Mouse (Mus musculus) stomach, postnatal 0 days (tissue): ENCODE data around the gene Fnbp1l. TPM values are rescaled to one million over a fixed set of nuclear protein-coding genes. Genes with fewer than 3 reads are reported as not detected.
A peak's percentile ranks its signal among the peaks of the same experiment; 100 is the strongest.

ENCODE experiments used
- ATAC-seq: fragments of 200-750 bp; cut with Nextera tagmentation; 2 replicates; pipeline ENCODE4 v1.8.0; 2017; ENCODE audit not compliant: low FRiP score, low TSS enrichment
- DNase-seq: peaks from one replicate; pipeline ENCODE4 v3.0.0-alpha.2; 2016; ENCODE audit warnings: low spot score
- H3K27ac ChIP-seq: fragments of 300-500 bp; sonication (generic); replicated peaks from 2 replicates; pipeline ENCODE4 v1.5.1; 2014; ENCODE audit warnings: mild to moderate bottlenecking, control low read depth
- H3K27me3 ChIP-seq: fragments of 300-500 bp; sonication (generic); 2 replicates; pipeline ENCODE4 v1.6.1; 2014; ENCODE audit warnings: low read length; ENCODE audit not compliant: control insufficient read depth, insufficient read depth
- H3K36me3 ChIP-seq: fragments of 300-500 bp; sonication (generic); 2 replicates; pipeline ENCODE4 v1.6.1; 2014; ENCODE audit warnings: low read length, mixed read lengths; ENCODE audit not compliant: control insufficient read depth, insufficient read depth
- H3K4me1 ChIP-seq: fragments of 300-500 bp; sonication (generic); replicated peaks from 2 replicates; pipeline ENCODE4 v1.6.1; 2014; ENCODE audit warnings: antibody characterized with exemption; ENCODE audit not compliant: control insufficient read depth, insufficient read depth
- H3K4me2 ChIP-seq: fragments of 300-500 bp; sonication (generic); replicated peaks from 2 replicates; pipeline ENCODE4 v1.6.1; 2014; ENCODE audit warnings: low read depth, mild to moderate bottlenecking, control low read depth, moderate library complexity
- H3K4me3 ChIP-seq: fragments of 300-500 bp; sonication (generic); 2 replicates; pipeline ENCODE4 v1.5.1; 2014; ENCODE audit warnings: low read depth, low read length, control low read depth
- H3K9ac ChIP-seq: fragments of 300-500 bp; sonication (generic); 2 replicates; pipeline ENCODE4 v1.6.1; 2014; ENCODE audit warnings: mild to moderate bottlenecking, low read length, control low read depth, mixed read lengths
- H3K9me3 ChIP-seq: fragments of 300-500 bp; sonication (generic); 2 replicates; pipeline ENCODE4 v1.6.1; 2016; ENCODE audit warnings: low read length; ENCODE audit not compliant: control insufficient read depth
- CTCF ChIP-seq: IDR thresholded peaks from 2 replicates; pipeline ENCODE4 v1.5.1; 2016; ENCODE audit warnings: antibody characterized with exemption, low read depth, mild to moderate bottlenecking, moderate library complexity
- EP300 ChIP-seq: optimal IDR thresholded peaks from 2 replicates; pipeline ENCODE3; 2016; ENCODE audit warnings: antibody characterized with exemption
- WGBS: fragments of 180-500 bp; shearing (Covaris S2); extraction: QIAGEN DNeasy Blood & Tissue Kit; methylation state at CpG from one replicate; pipeline ENCODE4 v1.1.7; 2014; 5-methylcytosine and 5-hydroxymethylcytosine counted together
- polyA plus RNA-seq: library from polyadenylated mRNA; unstranded; fragments of >200 nt; fragmentation: Nextera tagmentation; extraction: Ambion mirVana; gene quantifications from 2 replicates; pipeline ENCODE4 v1.2.1, GENCODE M21; 2015

Fnbp1l gene
- polyA plus RNA-seq, 1 experiment from 2014 or later: 20.8 TPM

DNA sequence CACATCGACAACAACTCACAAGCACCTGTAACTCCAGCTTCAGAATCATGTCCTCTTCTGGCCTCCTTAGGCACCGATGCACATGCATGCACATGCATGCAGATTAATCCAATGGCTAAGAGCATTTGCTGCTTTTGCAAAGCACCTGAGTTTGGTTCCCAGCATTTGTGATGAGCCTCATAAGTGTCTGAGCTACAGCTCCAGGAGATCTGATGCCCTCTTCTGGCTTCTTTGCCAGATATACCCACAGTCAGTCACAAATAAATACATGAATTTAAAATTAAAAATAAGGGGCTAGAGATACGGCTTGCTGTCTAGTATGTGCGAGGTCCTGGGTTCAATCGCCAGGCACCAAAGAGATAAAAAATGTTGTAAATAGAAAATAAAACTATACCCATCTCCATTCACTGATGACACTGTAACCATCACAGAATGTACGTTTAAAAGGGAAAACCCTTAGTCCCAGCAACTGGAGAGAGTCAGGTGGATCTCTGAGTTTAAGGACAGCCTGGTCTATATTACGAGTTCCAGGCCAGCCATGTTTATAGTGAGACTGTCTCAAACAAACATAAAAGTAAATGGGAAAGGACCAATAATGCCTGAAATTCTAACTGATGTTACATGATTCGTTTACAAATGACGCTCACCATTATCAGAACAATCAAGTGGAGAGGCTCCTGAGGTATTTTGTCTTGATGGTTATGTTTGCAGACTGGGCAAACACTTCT lies 1.7 kb downstream of the Fnbp1l start:
- no peaks in the 10 kb centered on the region for H3K4me1 ChIP-seq
- TF ChIP-seq EP300: no peak
- peak; percentile 45 for TF ChIP-seq CTCF
- WGBS: 39% methylated on average over 9 of the region's 9 CpGs
- no peaks in the 10 kb centered on the region for H3K9me3 ChIP-seq
- peak overlapping the region; percentile 93 for H3K4me3 ChIP-seq
- H3K9ac ChIP-seq: peak overlapping the region; percentile 98
- peak overlapping the region; percentile 94 for H3K4me2 ChIP-seq
- DNase-seq: no peak
- no peak for ATAC-seq
- no peaks in the 10 kb centered on the region for H3K36me3 ChIP-seq
- H3K27ac ChIP-seq: peak overlapping the region; percentile 99
- no peaks in the 10 kb centered on the region for H3K27me3 ChIP-seq

DNA sequence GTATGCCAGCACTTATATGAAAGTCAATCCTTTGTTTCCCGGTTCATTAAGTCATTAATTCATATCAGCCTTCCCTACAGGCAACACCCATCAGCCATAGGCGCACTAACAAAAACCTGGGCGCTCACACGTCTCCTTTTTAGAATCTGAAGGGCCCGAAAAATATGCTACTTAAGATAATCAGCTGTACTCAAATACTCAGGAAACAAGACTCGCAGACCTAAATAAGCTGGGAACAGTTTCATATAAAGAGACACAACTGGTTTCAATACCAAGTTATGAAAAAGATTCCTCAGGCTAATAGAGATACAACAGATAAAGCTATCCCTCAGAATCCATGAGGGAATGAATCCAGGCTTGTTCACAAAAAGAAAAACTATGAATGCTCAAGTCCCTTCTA lies 7.0 kb downstream of the Fnbp1l start:
- H3K9ac ChIP-seq: no peak overlapping the region
- ATAC-seq (no peak), DNase-seq (no peak)
- WGBS: 49% methylated on average over 6 of the region's 6 CpGs
- H3K27me3 ChIP-seq: no peaks in the 10 kb centered on the region
- H3K4me3 ChIP-seq: no peak overlapping the region
- no peak for TF ChIP-seq EP300
- no peaks in the 10 kb centered on the region for H3K36me3 ChIP-seq
- H3K27ac ChIP-seq: no peak overlapping the region
- H3K9me3 ChIP-seq: no peaks in the 10 kb centered on the region
- H3K4me2 ChIP-seq: no peak overlapping the region
- no peaks in the 10 kb centered on the region for H3K4me1 ChIP-seq

DNA sequence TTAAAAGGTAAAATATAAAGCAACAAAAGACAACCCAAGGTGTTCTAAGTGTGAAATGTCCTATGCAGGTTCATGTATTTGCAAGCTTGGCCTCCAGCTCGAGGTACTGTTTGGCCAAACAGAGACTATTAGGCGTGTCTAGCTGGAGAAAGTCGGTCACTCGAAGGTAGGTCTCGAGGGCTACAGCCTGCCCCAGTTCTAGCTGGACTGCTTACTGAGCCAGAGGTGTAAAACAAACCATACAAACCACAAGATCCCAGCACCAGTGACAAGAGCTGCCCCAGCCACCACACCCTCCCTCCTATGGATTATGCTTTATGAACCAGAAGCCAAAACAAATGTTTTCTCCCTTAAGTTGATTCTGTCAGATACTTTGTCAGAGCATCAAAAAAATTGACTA lies 7.8 kb downstream of the Fnbp1l start:
- TF ChIP-seq CTCF (no peak), EP300 (no peak)
- no peak overlapping the region for H3K4me2 ChIP-seq
- H3K27me3 ChIP-seq: no peaks in the 10 kb centered on the region
- H3K27ac ChIP-seq: 0 out of 2 replicates have a peak overlapping the region, but pooled peaks have one; percentile 36
- no peak overlapping the region for H3K9ac ChIP-seq
- ATAC-seq (peak; percentile 77; the same call in 1 of the 2 replicates), DNase-seq (peak; percentile 49)
- H3K9me3 ChIP-seq: no peaks in the 10 kb centered on the region
- no peaks in the 10 kb centered on the region for H3K36me3 ChIP-seq
- 58% methylated on average over 5 of the region's 5 CpGs for WGBS
- H3K4me3 ChIP-seq: no peak overlapping the region
- H3K4me1 ChIP-seq: no peaks in the 10 kb centered on the region

DNA sequence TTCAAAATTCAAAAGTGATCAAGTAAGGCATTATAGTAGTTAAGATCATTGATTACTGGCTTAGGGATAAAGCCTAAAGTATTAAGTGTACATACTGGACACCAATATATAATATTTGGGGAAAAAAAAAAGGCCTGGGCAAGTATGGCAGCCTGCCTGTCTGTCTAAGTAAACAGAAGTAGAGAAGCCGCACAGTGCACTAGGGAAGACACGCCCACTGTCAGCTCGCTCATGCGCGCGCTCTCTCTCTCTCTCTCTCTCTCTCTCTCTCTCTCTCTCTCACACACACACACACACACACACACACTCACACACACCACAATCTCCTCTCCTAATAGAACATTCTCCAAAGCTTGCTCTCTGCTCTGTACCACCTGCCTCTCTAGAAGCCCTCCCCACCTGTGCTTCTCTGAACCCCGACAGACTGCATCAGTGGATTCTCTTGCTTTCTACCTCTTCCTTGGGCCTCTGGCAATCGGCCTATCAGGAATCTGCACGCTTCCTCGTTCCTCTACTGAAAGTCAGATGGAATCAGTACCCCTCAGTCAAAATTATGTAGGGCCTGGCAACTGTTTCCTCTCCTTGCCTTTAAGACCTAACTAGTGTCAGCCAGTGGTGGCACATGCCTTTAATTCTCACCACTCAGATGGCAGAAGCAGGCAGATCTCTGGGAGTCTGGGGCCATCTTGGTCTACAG lies 13.3 kb downstream of the Fnbp1l start:
- no peak for DNase-seq
- H3K4me3 ChIP-seq: no peak overlapping the region
- no peaks in the 10 kb centered on the region for H3K9me3 ChIP-seq
- H3K36me3 ChIP-seq: no peaks in the 10 kb centered on the region
- H3K4me1 ChIP-seq: no peaks in the 10 kb centered on the region
- no peak overlapping the region for H3K9ac ChIP-seq
- ATAC-seq: no peak
- H3K27me3 ChIP-seq: no peaks in the 10 kb centered on the region
- 63% methylated on average over 10 of the region's 10 CpGs for WGBS
- no peak overlapping the region for H3K27ac ChIP-seq
- H3K4me2 ChIP-seq: no peak overlapping the region
- TF ChIP-seq CTCF (no peak), EP300 (no peak)

DNA sequence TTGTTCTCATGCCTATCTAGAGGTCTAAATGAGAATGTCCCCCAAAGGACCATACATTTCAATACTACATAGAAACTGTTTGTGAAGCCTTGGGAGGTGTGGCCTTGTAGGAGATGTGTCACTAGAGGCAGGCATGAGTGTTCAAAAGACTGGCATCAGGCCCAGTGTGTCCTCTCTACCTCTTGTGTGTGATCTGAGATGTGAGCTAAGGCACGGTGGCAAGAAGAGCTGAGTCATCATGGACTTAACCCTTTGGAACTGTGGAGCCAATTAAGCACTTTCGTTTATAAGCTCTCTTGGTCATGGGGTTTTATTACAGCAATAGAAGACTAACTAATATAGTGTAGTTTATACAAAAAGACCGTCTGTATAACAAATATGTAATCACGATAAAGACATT lies 16.3 kb downstream of the Fnbp1l start:
- DNase-seq (no peak), ATAC-seq (0 out of 2 replicates have a peak, but pooled peaks have one; percentile 26)
- no peaks in the 10 kb centered on the region for H3K27me3 ChIP-seq
- 57% methylated on average over 4 of the region's 4 CpGs for WGBS
- no peaks in the 10 kb centered on the region for H3K9me3 ChIP-seq
- H3K4me3 ChIP-seq: no peak overlapping the region
- no peak overlapping the region for H3K9ac ChIP-seq
- no peak overlapping the region for H3K27ac ChIP-seq
- no peak overlapping the region for H3K4me2 ChIP-seq
- no peak for TF ChIP-seq EP300
- no peak for TF ChIP-seq CTCF
- H3K36me3 ChIP-seq: no peaks in the 10 kb centered on the region
- H3K4me1 ChIP-seq: no peaks in the 10 kb centered on the region

DNA sequence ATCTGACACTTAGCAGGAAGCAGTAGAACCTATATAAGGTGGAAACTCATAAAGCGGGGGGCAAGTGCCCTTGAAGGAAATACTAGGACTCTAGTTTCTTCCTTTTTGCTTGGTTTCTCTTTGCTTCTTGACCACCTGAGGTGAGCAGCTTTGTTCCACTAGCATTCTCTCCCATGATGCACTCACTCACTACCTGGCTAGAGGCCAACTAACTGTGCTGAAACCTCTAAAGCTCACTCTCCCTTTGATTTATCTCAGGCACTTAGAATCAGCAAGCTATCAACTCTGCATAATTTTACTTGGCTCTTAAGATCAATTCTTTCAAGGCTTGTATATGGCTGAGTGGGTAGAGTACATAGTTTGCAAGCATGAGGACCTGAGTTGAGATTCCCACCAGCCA lies 17.1 kb downstream of the Fnbp1l start:
- no peaks in the 10 kb centered on the region for H3K36me3 ChIP-seq
- no peaks in the 10 kb centered on the region for H3K9me3 ChIP-seq
- no peak overlapping the region for H3K4me3 ChIP-seq
- H3K27me3 ChIP-seq: no peaks in the 10 kb centered on the region
- no peak overlapping the region for H3K4me2 ChIP-seq
- 97% methylated on average over 1 of the region's 1 CpGs for WGBS
- DNase-seq (no peak), ATAC-seq (no peak)
- H3K9ac ChIP-seq: no peak overlapping the region
- TF ChIP-seq CTCF (no peak), EP300 (no peak)
- H3K27ac ChIP-seq: no peak overlapping the region
- H3K4me1 ChIP-seq: no peaks in the 10 kb centered on the region
